Mouse (Mus musculus): ENCODE data around the gene Atpaf1. TPM values are rescaled to one million over a fixed set of nuclear protein-coding genes. Genes with fewer than 3 reads are reported as not detected.

Atpaf1 gene
- 10 to 100 TPM; 16.6 to 19.2 TPM for polyA plus RNA-seq (2017; shearing (Covaris generic))

DNA sequence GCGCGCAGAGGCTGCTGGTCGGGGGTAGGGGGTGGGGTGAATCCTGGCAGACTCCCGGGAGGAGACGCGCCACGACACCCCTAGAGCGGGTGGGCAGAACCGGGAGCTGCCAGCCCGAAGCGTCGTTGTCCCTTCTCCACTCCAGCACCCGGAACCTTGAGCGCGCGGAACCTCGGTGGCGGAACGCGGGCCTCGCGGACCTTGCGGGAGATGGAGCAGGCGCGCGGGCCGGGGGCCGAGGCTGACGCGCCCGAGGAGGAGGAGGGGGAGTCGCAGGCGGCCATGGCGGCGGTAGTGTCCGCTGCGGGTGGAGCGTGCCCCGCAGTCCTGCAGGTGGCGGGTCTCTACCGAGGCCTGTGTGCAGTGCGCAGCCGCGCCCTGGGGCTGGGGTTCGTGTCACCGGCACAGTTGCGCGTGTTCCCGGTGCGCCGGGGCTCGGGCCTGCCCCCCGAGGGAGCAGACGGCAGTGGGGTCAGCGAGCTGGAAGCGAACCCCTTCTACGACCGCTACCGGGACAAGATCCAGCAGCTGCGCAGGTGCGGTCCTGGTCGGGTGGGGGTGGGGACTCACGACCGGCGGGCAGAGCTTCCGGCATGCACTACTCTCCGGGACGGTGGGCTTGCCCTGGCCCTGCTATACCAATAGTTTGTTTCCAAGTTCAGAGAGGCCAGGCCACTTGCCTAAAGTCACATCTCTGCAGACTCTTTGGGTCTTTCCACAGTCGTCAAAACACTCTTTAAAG lies at the start of gene Atpaf1:
Gene Atpaf1 (plus strand): TSS at position 44 of the 742 bp plus-strand sequence.
- peak; percentile 81 for ATAC-seq

DNA sequence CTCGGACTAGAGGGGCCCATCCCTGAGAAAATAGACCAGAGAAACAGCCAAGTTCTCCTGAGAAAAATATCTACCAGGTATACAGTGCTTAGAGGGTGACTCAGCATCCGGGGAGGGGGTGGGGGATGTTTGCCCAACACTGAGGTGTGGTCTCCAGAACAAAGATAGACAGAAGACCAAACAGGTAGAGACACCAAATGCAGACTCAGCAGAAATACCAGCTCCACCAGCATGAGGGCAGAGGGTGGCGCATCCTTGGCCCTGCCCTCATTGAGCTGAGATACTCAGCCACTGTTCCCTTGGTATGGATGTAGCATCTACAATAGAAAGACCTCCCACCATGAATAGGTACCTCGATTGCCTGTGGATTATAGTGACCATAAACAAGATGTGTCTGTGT lies 49.7 kb upstream of the Atpaf1 start:
- ATAC-seq, result no peak

DNA sequence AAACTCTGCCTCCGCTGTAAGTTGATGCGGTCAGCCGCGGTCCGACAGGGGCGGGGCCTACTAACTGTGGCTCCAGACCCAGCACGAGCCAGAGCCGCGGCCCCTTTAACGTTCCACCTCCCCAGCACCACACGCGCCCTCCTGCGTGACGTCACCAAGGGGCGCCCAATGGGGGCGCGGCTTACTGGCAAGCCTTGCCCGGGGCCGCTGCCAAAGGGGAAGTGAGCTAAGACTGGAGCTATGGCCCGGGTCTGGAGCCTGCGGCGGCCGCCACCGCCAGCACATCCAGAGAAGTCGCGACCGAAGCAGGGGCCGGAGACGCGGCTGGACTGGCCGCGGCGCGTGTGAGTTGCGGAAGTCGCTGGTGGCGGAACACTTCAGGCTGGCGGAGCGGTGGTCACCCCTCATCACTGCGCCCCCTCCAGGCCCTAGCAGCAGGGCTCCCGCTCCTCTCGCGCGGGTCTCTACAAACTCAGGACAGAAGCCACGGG lies 47.0 kb upstream of the Atpaf1 start, which contains the start of gene Efcab14:
Gene Efcab14 (plus strand): TSS at position 194 of the 491 bp plus-strand sequence.
- peak; percentile 97 for ATAC-seq

DNA sequence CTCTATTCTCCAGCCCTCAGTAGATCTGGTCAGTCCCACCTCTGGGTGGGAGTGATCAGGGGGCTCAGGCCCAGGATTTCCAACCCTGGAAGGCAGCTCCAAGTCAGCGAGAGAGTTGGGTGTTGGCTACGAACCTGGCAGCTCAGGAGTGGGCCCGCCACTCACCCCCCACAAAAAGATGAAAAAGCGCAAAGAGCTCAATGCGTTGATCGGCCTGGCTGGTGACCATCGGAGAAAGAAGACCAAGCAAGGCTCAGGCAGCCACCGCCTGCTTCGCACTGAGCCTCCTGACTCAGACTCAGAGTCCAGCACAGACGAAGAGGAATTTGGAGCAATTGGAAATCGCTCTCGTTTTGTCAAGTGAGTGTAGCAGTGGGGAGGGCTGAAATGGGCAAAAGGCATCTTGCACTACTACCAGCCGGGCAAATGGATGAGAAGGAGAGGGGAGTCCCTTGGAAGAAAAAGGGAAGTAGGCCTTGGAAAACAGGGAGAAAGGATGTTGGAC lies 46.1 kb upstream of the Atpaf1 start:
- no peak for ATAC-seq

DNA sequence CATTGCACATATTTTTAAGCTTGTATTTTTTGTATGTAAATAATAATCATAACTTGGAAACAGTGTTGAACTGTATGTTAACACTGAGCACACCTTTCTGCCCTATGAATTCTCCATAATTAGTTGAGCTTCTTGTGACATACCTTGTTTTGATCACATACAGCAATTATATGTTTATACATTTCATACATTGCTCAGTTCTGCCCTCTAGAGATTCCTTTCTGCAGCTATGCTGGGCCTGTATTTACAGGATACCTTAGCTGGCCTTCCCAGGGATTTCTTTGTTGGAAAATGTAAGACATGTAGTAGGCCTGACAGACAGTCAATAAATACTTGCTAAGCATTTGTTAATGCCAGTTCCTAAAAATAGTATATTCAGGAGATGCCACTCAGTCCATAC lies 42.0 kb upstream of the Atpaf1 start:
- no peak for ATAC-seq

DNA sequence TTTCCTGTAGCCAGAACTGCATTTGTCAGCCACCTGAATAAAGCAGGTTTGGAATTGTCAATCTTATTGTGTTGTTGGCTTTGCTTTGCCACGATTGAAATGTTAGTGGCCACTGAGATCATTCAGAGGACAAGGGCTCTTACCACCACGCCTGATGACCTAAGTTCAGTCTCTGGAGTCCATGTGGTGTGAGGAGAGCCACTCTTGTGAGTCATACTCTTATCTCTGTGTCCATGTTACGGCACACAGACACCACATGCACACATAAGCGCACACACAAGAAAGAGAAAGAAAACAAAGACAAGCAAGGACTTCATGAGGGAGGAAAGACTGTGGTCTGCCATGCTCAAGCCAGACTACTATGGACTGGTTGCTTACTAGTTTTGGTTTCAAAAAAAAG lies 41.5 kb upstream of the Atpaf1 start:
- ATAC-seq, result no peak

DNA sequence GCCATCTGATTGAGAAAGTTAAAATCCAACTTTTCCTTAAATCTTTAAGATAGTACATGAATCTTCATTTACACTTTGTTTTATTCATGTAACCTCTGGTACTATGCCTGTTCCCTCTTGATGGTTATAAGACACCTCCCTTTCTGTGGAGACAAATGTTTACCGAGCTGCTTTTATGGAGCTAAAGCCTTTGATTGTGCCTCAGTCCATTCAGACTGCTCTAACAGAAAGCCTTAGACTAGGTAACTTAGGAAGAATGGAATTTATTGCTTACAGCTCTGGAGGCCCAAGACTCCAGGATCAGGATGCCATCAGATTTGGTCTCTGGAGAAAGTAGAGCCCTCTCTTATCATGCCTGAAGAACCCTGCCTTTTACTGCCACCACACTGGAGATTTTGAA lies 36.4 kb upstream of the Atpaf1 start:
- no peak for ATAC-seq

DNA sequence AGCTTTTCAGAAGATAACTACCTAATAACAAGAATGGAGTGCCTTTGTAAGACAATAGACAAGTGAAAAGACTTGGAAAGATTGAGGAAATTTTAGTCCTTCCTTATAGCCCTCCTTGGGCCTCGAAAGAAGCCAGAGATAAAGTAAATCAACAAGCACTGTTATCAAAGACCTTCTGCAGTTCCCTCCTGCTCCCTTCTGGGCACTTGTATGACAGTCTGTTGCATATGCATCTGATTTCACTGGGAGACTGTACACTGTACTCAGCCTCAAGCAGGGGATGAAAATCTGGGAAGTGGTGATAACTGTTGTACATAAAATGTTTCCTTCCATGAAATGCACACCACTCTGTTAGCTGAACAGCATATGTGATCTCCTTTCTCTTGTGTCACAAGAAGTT lies 35.3 kb upstream of the Atpaf1 start:
- ATAC-seq, result no peak

DNA sequence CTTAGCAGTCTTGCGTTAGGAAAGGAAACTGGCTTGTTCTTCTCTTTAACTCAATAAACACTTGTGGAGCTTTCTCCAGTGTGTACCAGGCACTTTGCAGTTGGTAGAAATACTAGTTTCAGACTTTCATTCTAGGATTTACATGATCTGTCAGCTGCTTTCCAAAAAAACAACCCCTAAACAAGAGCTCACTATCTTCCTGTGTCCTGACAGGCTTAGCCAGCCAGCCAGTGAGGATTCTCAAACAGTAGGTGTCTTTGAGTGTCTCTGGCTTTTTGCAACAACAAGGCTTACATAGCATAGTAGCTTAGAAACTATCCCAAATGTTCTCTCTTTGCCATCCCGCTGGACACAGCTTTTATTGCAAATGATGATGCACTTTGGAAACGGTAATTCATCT lies 30.5 kb upstream of the Atpaf1 start:
- ATAC-seq, result no peak

DNA sequence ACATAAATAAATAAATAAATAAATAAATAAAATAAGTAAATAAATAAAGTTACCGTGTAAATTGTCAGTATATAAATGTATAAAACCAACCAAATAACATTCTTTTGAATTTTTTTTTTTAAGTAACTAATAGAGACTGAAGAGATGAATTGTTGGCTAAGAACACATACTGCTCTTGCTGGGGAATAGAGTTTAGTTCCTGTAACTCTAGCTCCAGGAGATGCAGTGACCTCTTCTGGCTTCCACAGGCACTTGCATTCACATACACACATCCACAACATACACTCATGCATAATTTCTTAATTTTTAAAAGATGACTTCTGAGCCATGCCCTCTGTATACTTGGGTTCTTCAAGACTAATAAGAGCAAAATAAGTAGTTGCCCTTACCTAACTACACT lies 29.8 kb upstream of the Atpaf1 start:
- no peak for ATAC-seq

DNA sequence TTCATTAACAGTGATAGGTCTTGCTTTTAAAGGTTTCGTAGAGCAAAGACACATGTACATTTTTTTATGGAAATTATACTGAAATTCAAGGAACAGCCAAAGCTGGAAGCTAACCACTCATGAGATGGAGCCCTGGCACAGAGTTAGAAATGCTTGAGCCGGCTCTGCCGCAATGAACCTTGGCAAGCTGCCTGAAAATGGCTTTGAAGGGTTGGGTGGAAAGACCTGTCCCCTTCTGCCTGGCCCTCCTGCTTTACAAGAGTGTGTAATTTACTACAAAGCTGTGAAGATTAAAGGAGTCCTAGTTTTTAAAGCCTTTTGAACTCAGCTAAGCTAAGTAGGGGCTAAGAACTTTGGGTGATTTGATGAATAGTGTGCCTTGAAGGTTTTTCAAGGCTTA lies 23.4 kb upstream of the Atpaf1 start:
- no peak for ATAC-seq

DNA sequence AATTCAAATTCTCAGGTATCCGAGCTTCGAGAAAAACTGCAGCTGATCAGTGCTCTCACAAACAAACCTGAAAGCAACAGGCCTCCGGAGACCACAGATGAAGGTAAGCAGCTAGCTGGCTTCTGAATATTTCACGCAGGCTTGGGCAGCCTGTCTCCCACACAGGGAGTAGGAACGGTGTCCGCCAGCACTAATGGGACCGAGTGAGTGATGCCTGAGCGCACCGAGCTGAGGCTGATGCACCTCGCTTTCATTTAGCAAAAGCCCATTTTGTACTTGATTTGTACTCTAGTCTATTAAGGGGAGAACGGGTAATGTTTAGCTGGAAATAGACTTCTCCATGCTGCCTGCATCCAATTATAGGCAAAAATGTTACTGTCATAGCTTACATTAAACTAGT lies 20.0 kb upstream of the Atpaf1 start:
- ATAC-seq, result no peak

DNA sequence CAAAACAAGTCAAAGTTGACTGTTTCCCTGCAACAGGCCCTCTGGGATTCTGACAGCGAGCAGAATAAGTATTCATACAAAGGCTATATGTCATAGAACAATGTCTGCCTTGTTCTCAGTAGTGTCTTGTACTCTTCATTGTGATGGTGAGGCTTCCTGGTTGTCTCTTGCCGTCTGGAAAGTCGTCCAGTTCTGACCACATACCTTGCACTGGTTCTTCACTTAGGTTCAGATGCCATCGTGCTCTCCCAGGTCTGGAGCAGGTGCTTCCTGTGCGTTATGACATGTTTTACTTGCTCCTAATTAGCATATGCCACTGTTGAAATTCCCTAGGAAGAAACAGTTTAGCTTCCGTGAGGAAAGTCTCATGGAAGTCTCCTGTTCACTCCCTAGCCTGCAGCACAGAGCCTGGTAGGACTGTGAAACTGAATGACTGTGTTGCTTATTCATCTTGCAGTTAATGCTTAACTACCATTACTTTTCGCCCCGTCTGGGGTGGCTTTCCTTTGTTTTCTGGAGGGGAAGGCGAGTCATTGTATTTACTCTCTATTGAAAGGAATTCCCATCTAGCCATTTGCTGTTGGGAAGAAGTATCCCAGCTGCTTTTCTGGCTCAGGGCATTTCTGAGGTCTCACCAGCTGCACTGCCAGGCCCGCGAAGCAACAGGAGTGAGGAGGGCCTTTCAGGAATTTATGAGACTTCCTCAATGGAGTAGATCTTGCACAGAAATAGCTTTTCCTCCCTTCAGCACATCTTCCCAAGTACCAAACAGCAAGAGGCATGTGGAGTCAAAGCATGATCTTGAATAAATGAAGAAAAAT lies 16.8 kb upstream of the Atpaf1 start:
- ATAC-seq, result no peak

DNA sequence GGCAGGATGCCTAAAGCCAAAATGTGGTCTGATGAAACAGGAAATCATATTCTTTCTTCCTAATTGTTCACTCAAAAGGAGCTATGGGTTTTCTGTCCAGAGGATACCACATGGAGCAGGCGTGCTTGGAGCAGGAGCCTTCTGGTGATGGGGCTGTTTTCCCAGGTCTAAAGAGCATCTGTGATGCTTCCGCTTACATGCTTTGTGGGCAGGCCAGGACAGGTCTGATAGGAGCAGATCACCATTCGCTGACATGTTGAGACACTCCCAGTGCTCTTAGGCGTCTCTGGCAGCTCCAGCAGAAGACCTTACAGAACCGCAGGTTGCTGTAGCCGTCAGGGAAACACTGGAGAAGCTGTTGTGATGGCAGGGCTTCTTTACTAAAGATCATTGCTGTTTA lies 9.6 kb upstream of the Atpaf1 start:
- no peak for ATAC-seq

DNA sequence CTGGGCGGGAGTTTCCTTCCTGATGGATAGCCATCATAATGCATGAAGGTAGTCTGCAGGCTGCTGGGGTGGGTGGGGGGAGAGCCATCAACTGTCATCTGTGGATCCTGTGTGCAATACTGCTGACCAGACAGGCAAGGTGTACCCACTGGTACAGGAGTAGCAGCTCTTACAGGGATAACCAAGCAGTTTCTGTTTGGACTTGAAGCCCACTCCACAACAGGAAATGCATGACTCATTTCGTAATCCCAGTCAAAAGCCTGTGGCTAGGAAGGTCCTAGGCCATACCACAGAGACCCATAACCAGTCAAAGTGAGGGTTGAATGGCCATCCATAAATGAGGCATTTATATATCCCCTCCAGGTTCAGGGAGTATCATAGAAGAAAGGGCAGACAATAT lies 7.0 kb upstream of the Atpaf1 start:
- ATAC-seq, result no peak

DNA sequence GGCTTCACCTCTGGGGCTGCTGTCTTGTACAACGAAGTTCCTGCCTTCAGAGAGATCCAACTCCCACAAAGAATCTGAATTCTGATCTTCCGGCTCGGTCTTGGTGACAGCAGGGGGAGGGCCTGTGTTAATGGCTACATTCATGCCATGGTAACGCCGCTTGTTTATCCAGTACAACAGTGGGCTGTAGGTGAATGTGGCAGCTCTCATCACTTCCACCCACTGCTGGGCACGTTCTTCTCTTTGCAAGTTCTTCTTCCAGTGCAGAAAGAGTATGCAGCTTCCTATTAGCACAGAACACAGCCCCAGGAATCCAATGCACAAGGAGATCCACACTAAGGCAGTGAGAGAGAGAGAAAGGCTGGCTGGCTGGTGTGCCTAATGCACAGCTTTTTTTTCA lies 4.3 kb upstream of the Atpaf1 start:
- ATAC-seq, result no peak

DNA sequence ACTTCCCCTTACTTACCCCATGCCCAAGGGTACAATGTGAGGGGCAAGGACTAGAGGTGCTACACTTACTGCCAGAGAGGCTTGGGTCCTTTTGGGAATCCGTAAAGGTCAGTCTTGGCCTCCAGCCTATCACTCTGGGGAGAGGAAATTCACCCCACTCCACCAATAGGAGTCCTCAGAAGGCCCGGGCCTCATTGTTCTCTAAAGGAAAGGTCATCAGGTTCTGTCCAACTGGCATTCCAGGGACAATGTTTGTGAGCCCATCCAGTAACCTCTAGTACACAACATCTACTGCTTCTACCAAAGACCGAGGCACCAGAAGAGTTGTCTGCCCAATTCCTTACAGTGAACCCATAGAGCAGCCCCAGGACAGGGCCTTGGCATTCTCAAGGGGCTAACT lies 3.7 kb upstream of the Atpaf1 start, which contains the start of gene Tex38:
Gene Tex38 (minus strand): TSS at position 101 of the 400 bp plus-strand sequence.
- ATAC-seq, result no peak

DNA sequence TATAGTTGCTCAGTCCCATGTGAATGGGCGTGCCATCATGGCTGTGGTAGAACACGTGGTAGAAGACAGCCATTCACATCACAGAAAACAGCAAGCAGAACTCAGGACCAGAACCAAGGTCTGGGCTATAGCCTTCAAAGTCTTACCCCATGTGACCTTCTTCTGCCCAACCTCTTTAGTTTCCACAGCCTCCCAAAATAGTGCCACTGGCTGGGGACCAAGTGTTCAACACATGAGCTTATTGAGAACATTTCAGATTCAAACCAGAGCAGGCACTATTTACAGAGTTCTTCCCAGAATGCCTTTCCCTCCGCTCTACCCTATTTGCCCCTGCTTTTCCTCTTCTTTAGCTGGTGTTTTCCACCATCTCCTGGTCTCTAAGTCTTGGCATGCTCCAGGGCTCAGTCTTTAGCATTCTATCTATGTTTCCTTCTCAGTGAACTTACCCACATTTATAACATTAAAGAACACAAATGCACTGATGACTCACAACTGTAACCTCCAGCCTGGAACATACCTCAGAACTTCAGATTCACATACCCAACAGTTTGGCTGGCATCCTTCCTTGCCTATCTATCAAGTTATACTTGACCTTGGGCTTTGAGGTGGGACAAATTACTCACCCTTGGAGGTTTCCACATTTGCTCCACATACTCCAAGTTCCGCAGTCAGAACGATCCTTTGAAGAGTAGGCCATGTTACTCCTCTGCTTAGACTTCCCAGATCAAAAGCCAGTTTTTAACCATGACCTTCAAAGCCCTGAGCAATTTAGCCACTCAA lies 2.4 kb upstream of the Atpaf1 start:
- no peak for ATAC-seq

DNA sequence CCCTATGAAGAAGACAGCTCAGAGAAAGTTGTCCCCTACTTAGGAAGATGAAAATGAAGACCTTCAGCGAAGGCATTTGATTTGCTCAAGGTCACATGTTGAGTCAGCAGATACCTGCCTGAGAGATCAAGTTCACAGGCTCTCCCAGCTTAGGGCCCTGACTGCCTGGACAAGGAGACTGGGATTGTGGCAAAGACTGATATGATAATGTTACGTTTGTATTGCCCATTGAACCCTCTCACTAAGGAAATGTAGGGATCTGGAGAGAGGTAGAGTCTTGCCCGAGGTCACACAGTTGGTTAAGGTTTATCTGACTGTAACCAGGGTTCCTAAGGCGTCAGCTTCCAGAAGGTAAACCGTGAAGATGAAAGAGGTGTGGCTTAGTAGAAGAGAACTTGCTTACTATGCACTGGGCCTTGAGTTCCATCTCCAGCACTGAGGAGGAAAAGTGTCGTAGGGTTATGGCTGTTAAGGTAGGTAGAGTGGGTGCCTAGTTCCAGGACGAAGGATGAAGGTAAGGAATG lies 961 bp downstream of the Atpaf1 start:
- no peak for ATAC-seq

DNA sequence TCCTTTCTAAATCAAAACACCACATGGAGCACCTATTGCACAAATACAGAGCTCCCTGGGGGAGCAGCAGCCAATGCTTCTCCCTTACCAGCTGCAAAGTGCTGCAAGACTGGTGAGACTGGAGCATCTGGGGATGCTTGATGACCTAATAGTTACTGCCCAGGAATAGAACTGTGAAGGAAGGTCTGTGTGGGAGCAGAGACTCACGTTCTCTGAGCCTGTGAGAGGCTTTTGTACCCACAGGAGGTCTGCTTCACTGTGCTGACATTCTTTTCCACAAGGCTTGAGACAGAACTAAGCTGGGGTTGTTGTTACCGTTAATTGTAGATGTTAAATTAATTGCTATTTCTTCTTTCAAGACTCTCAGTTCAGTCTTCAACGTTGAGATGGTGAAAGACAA lies 6.3 kb downstream of the Atpaf1 start:
- no peak for ATAC-seq

DNA sequence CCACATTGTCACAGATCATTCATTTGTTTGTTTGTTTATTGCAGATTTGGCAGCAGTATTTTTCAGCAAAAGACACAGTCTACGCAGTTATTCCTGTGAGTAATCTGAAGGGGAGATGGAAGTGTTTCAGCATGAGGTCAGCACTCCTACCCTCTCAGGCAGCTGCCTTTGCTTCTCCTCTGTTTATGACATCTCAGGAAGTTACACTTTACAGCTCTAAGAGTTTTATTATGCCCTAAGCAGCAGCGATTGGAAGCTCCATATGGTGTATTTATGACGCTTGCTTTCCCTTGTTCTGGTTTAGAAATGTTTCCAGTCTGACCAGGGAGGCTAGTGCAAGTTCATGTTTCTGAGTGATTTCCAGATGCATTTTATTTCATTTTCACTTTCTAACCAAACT lies 10.7 kb downstream of the Atpaf1 start:
- ATAC-seq, result no peak

DNA sequence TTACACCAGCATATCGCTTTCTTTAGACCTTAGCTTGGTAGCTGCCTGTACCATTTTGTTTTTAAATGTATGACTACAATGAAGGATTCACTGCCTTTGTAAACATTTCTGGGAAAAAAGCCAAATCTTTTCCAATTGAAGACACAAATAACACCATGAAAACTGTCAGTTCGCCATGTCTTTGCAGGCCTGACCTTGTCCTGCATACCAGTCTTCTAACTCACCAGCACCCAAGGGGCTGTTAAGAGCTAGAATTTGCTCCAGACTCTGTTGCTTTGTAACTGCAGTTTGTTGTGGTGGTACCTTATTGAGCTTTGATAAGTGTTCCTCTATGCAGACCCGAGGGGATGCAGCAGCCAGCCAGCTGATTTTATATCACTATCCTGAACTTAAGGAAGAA lies 15.4 kb downstream of the Atpaf1 start:
- ATAC-seq, result no peak

DNA sequence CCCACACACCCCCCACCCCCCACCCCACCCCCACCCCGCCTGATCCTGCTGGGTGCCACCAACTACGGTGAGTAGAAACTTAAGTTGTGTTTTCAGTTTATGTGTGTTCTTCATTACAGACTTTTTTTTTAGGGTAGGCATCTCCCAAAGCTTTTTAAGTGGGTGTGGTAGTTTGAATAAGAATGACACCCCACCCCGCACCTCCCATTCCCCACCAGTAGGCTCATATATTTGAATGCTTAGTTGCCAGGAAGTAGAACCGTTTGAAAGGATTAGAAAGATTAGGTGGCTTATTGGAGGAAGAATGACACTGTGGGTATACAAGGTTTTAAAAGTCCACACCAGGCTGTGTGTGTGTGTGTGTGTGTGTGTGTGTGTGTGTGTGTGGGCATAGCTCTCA lies 27.7 kb downstream of the Atpaf1 start:
- no peak for ATAC-seq

Data from CD4-positive, CD25-positive, alpha-beta regulatory T cell, adult 4 months (primary cell).